Mouse (Mus musculus) ovary, postnatal 14 days (tissue): Measurements from ENCODE around the gene Gm4952.
"Not testable (repeated sequence)": the region's sequence is repeated elsewhere in the genome, so short reads cannot be mapped to it uniquely, and the experiment has no call there.

Experiments
- DNase-seq: peaks from one replicate; pipeline ENCODE4 v3.0.0; 2022; ENCODE audit warnings: low spot score

The Gm4952 gene

GRCm38 (mm10) chr19:12600684-12601480, 1.1 kb downstream of the Gm4952 start:
- no peak for DNase-seq

GRCm38 (mm10) chr19:12608336-12608735, 8.6 kb downstream of the Gm4952 start:
- DNase-seq = no peak

GRCm38 (mm10) chr19:12613646-12614045, 13.9 kb downstream of the Gm4952 start:
- DNase-seq = no peak

GRCm38 (mm10) chr19:12633176-12633575, 33.4 kb downstream of the Gm4952 start, which contains the start of gene Glyat:
Gene Glyat, plus strand, starts transcription at chr19:12633308.
- no peak for DNase-seq

- DNase-seq = no peak
These were observed 34.5 kb downstream of the Gm4952 start for GRCm38 (mm10) chr19:12634259-12634658.

GRCm38 (mm10) chr19:12634963-12635362, 35.2 kb downstream of the Gm4952 start:
- no peak for DNase-seq

- no peak for DNase-seq
These were observed 37.1 kb downstream of the Gm4952 start for GRCm38 (mm10) chr19:12636863-12637262.

- no peak for DNase-seq
These were observed 38.3 kb downstream of the Gm4952 start for GRCm38 (mm10) chr19:12638049-12638448.

- no peak for DNase-seq
These were observed 49.7 kb downstream of the Gm4952 start for GRCm38 (mm10) chr19:12649511-12649910.

- no peak for DNase-seq
These were observed 66.4 kb downstream of the Gm4952 start for GRCm38 (mm10) chr19:12666156-12666555.

GRCm38 (mm10) chr19:12668601-12669000, 68.8 kb downstream of the Gm4952 start:
- DNase-seq = not testable (repeated sequence)

GRCm38 (mm10) chr19:12670139-12670538, 70.4 kb downstream of the Gm4952 start, which contains the start of gene Olfr1442:
Gene Olfr1442, plus strand, starts transcription at chr19:12670439.
- DNase-seq = no peak

GRCm38 (mm10) chr19:12671051-12671450, 71.3 kb downstream of the Gm4952 start:
- no peak for DNase-seq

- no peak for DNase-seq
These were observed 78.0 kb downstream of the Gm4952 start, which contains the start of gene Olfr1443 for GRCm38 (mm10) chr19:12677812-12678211. Gene Olfr1443, plus strand, starts transcription at chr19:12678112.
